Mouse (Mus musculus) embryo, embryonic 11.5 days (tissue): ENCODE measurements around the gene Slc35c1.

Source experiments
- DNase-seq: peaks from one replicate; pipeline ENCODE4 v3.0.0-alpha.2; 2012; ENCODE audit warnings: low read depth, low spot score

Gene Slc35c1

GRCm38 (mm10) chr2:92459921-92460707 lies at the start of gene Slc35c1:
Gene Slc35c1 (minus strand): TSS chr2:92460538.
- no peak for DNase-seq

- no peak for DNase-seq
Observed at GRCm38 (mm10) chr2:92505291-92505690, 45.0 kb upstream of the Slc35c1 start.

GRCm38 (mm10) chr2:92503421-92503820 lies 43.1 kb upstream of the Slc35c1 start:
- DNase-seq: no peak

GRCm38 (mm10) chr2:92499701-92500322 lies 39.5 kb upstream of the Slc35c1 start:
- DNase-seq: peak; percentile 32

GRCm38 (mm10) chr2:92497112-92497511 lies 36.8 kb upstream of the Slc35c1 start:
- DNase-seq: no peak

- no peak for DNase-seq
Observed at GRCm38 (mm10) chr2:92496681-92497080, 36.3 kb upstream of the Slc35c1 start.

- DNase-seq: no peak
Observed at GRCm38 (mm10) chr2:92494956-92495355, 34.6 kb upstream of the Slc35c1 start.

- DNase-seq: no peak
Observed at GRCm38 (mm10) chr2:92494423-92494822, 34.1 kb upstream of the Slc35c1 start.

- DNase-seq: no peak
Observed at GRCm38 (mm10) chr2:92493656-92494390, 33.5 kb upstream of the Slc35c1 start.

- no peak for DNase-seq
Observed at GRCm38 (mm10) chr2:92491950-92492501, 31.7 kb upstream of the Slc35c1 start.

GRCm38 (mm10) chr2:92490541-92490940 lies 30.2 kb upstream of the Slc35c1 start:
- DNase-seq: no peak

GRCm38 (mm10) chr2:92487791-92488190 lies 27.5 kb upstream of the Slc35c1 start:
- DNase-seq: no peak

GRCm38 (mm10) chr2:92486911-92487310 lies 26.6 kb upstream of the Slc35c1 start:
- no peak for DNase-seq

- DNase-seq: peak; percentile 64
Observed at GRCm38 (mm10) chr2:92486403-92486802, 26.1 kb upstream of the Slc35c1 start.

GRCm38 (mm10) chr2:92485640-92486295 lies 25.4 kb upstream of the Slc35c1 start:
- DNase-seq: peak; percentile 49

- no peak for DNase-seq
Observed at GRCm38 (mm10) chr2:92484256-92485025, 24.1 kb upstream of the Slc35c1 start.

GRCm38 (mm10) chr2:92483505-92483904 lies 23.2 kb upstream of the Slc35c1 start:
- no peak for DNase-seq

- DNase-seq: no peak
Observed at GRCm38 (mm10) chr2:92482551-92482950, 22.2 kb upstream of the Slc35c1 start.

- no peak for DNase-seq
Observed at GRCm38 (mm10) chr2:92478313-92478688, 18.0 kb upstream of the Slc35c1 start.

GRCm38 (mm10) chr2:92477672-92478312 lies 17.5 kb upstream of the Slc35c1 start:
- DNase-seq: no peak
